Mouse (Mus musculus): Measurements from ENCODE around the gene Ctss. TPM values are rescaled to one million over a fixed set of nuclear protein-coding genes. Genes with fewer than 3 reads are reported as not detected.

Gene Ctss
- polyA plus RNA-seq, 1 experiment, result 7.3 TPM

DNA sequence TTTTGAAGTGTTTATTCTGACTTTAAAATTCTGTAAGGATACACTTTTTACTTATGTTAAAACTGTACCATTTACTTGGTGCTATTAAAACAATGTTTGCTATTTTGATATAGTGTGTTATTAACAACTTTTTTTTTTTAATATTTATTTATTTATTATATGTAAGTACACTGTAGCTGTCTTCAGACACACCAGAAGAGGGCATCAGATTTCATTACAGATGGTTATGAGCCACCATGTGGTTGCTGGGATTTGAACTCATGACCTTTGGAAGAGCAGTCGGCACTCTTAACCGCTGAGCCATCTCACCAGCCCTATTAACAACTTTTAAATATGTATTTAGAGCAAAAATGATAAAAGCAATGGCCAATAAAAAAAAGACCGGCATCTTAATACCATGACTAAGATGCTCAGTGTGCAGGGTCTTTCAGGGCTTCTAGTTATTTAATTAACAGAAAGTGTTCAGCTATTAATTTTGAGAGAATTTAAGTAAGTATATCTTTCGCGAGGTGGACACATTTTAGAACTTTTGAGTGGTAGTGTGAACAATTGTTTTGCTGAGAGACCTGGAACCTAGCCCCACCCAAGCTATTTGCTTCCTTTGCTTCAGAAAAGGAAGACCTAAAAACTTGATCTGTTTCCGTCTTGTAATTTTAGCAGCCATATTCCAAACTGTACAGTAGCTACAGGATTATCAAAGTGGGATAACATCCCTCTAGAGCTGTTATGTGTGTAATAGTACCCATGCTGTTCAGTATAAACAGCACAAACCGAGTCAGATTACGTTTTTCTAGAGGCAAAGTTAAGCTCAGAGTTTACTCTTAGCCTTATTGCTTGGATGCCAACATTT lies 61.4 kb downstream of the Ctss start:
- TF ChIP-seq POLR2A (IDR thresholded peaks at IDR 0.05; ENCODE audit: borderline replicate concordance, extremely low read depth, insufficient read depth, insufficient read length, poor library complexity, severe bottlenecking) (no peak), CTCF (IDR thresholded peaks at IDR 0.05; ENCODE audit: borderline replicate concordance, extremely low read depth, insufficient read depth, insufficient read length) (no peak)
- DNase-seq (ENCODE audit: low read depth), result no peak

GRCm38 (mm10) chr3:95588604-95589086 lies 62.1 kb downstream of the Ctss start, which contains the start of gene Golph3l:
Golph3l (plus strand) TSS chr3:95588934.
- TF ChIP-seq CTCF (IDR thresholded peaks at IDR 0.05; ENCODE audit: borderline replicate concordance, extremely low read depth, insufficient read depth, insufficient read length) (no peak; the same call in 1 of the 2 replicates), POLR2A (IDR thresholded peaks at IDR 0.05; ENCODE audit: borderline replicate concordance, extremely low read depth, insufficient read depth, insufficient read length, poor library complexity, severe bottlenecking) (no peak)

GRCm38 (mm10) chr3:95598734-95599133 lies 72.1 kb downstream of the Ctss start:
- TF ChIP-seq CTCF (IDR thresholded peaks at IDR 0.05; ENCODE audit: borderline replicate concordance, extremely low read depth, insufficient read depth, insufficient read length), result no peak
- no peak for TF ChIP-seq POLR2A (IDR thresholded peaks at IDR 0.05; ENCODE audit: borderline replicate concordance, extremely low read depth, insufficient read depth, insufficient read length, poor library complexity, severe bottlenecking)
- no peak for DNase-seq (ENCODE audit: low read depth)

More at GRCm38 (mm10) chr3:95588604-95589086, 62.1 kb downstream of the Ctss start, which contains the start of gene Golph3l:
- peak; percentile 100 for DNase-seq (ENCODE audit: low read depth)

GRCm38 (mm10) chr3:95601287-95601686 lies 74.7 kb downstream of the Ctss start:
- no peak for DNase-seq (ENCODE audit: low read depth)
- TF ChIP-seq POLR2A (IDR thresholded peaks at IDR 0.05; ENCODE audit: borderline replicate concordance, extremely low read depth, insufficient read depth, insufficient read length, poor library complexity, severe bottlenecking), result no peak
- no peak for TF ChIP-seq CTCF (IDR thresholded peaks at IDR 0.05; ENCODE audit: borderline replicate concordance, extremely low read depth, insufficient read depth, insufficient read length)

Other genes starting within 250 kb of the Ctss start
- gene Mindy1, start 245.4 kb upstream of the Ctss start, polyA plus RNA-seq (2012; rRNA removed), result 48.7 and 53.3 TPM in 2 replicates
- gene Prune1, start 244.7 kb upstream of the Ctss start, polyA plus RNA-seq (2012; rRNA removed), result 64.6 and 72.9 TPM in 2 replicates
- 1.4 and 1.6 TPM in 2 replicates for gene Anxa9, start 219.6 kb upstream of the Ctss start, polyA plus RNA-seq (2012; rRNA removed)
- gene Cers2, start 212.0 kb upstream of the Ctss start, polyA plus RNA-seq (2012; rRNA removed), result 89.6 and 100 TPM in 2 replicates
- 60.7 and 60.8 TPM in 2 replicates for gene Setdb1, start 169.6 kb upstream of the Ctss start, polyA plus RNA-seq (2012; rRNA removed)
- not detected in 2 replicates for gene 4930558C23Rik, start 123.9 kb upstream of the Ctss start, polyA plus RNA-seq (2012; rRNA removed)
- 31.6 and 36.6 TPM in 2 replicates for gene Arnt, start 92.4 kb upstream of the Ctss start, polyA plus RNA-seq (2012; rRNA removed)
- gene Ctsk, start 27.5 kb upstream of the Ctss start, polyA plus RNA-seq (2012; rRNA removed), result 7.2 and 10.6 TPM in 2 replicates
- not detected in 2 replicates for gene Hormad1, start 32.9 kb downstream of the Ctss start, polyA plus RNA-seq (2012; rRNA removed)
- gene Golph3l, start 62.1 kb downstream of the Ctss start, polyA plus RNA-seq (2012; rRNA removed), result 22.5 and 23.2 TPM in 2 replicates
- gene Ensa, start 98.2 kb downstream of the Ctss start, polyA plus RNA-seq (2012; rRNA removed), result 32.2 and 51.6 TPM in 2 replicates
- gene Mcl1, start 132.0 kb downstream of the Ctss start, polyA plus RNA-seq (2012; rRNA removed), result 72.3 and 74.3 TPM in 2 replicates
- gene Adamtsl4, start 161.1 kb downstream of the Ctss start, polyA plus RNA-seq (2012; rRNA removed), result 0.20 and 0.41 TPM in 2 replicates
- gene Ecm1, start 212.8 kb downstream of the Ctss start, polyA plus RNA-seq (2012; rRNA removed), result 20.2 and 21.2 TPM in 2 replicates
- 39.1 and 42.2 TPM in 2 replicates for gene Tars2, start 233.4 kb downstream of the Ctss start, polyA plus RNA-seq (2012; rRNA removed)